Mouse (Mus musculus): Measurements from ENCODE around the gene Dip2b.

DNA sequence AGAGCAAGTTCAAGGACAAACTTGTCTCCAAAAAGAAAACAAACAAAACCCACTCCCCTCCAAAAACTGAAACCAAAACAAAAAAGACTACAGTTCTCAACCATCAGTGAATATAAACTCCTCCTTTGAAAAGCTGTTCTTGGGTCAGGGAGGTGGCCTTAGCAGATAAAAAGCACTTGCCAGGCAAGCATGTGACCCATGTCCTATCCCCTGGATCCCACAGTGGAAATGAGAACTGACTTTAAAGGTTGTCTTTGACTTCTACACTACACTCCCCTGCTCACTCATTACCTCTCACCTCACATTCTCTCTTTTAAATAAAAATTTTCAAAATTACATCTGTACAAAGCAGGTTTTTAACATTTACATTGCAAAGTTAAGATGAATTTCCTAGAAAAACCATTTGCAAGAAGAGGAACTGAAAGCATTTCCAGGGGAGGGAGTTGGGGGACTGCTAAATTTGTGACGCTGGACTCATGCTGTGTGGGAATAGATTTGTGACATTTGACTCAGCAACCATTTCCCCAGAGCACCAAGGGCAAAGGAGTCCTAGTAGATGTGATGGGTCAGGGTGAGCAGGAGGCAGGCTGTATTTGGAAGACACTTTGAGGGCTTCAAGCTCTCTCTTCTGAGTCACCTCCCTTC, 42.5 kb downstream of the Dip2b start:
- TF ChIP-seq POLR2A (IDR thresholded peaks at IDR 0.05; ENCODE audit: borderline replicate concordance, extremely low read depth, low read depth, low read length) (no peak), CTCF (IDR thresholded peaks at IDR 0.05; ENCODE audit: insufficient read depth, low read length) (no peak)

Measured in lung, adult 2 months (tissue).